Mouse (Mus musculus) limb, embryonic 14.5 days (tissue): Measurements from ENCODE around the gene AC109138.7. TPM values are rescaled to one million over a fixed set of nuclear protein-coding genes. Genes with fewer than 3 reads are reported as not detected.

Source experiments
- ATAC-seq: fragments of 200-750 bp; cut with Nextera tagmentation; 2 replicates; pipeline ENCODE4 v1.8.0; 2017; ENCODE audit warnings: low read depth, moderate number of reproducible peaks, moderate TSS enrichment; ENCODE audit not compliant: low FRiP score
- DNase-seq: peaks from one replicate; pipeline ENCODE4 v3.0.0-alpha.2; 2015; ENCODE audit warnings: low spot score
- H3K27ac ChIP-seq: fragments of 300-500 bp; sonication (generic); replicated peaks from 2 replicates; pipeline ENCODE4 v1.5.1; 2014; ENCODE audit warnings: low read depth, mild to moderate bottlenecking, low read length, moderate library complexity, mixed read lengths
- H3K27me3 ChIP-seq: fragments of 300-500 bp; sonication (generic); 2 replicates; pipeline ENCODE4 v1.6.1; 2014; ENCODE audit warnings: low read length, mixed read lengths; ENCODE audit not compliant: control insufficient read depth, insufficient read depth
- H3K36me3 ChIP-seq: fragments of 300-500 bp; sonication (generic); 2 replicates; pipeline ENCODE4 v1.6.1; 2014; ENCODE audit warnings: mild to moderate bottlenecking, low read length, moderate library complexity, mixed read lengths; ENCODE audit not compliant: control insufficient read depth, insufficient read depth
- H3K4me1 ChIP-seq: fragments of 300-500 bp; sonication (generic); 2 replicates; pipeline ENCODE4 v1.6.1; 2014; ENCODE audit warnings: antibody characterized with exemption, low read length, mixed read lengths; ENCODE audit not compliant: control insufficient read depth, insufficient read depth
- H3K4me2 ChIP-seq: fragments of 300-500 bp; sonication (generic); replicated peaks from 2 replicates; pipeline ENCODE4 v1.6.1; 2014; ENCODE audit warnings: low read depth, mild to moderate bottlenecking, low read length, moderate library complexity; ENCODE audit not compliant: severe bottlenecking
- H3K4me3 ChIP-seq: fragments of 300-500 bp; sonication (generic); replicated peaks from 2 replicates; pipeline ENCODE4 v1.5.1; 2014; ENCODE audit warnings: low read length
- H3K9ac ChIP-seq: fragments of 300-500 bp; sonication (generic); 2 replicates; pipeline ENCODE4 v1.6.1; 2014; ENCODE audit warnings: mild to moderate bottlenecking, low read depth, low read length, moderate library complexity; ENCODE audit not compliant: severe bottlenecking
- H3K9me3 ChIP-seq: fragments of 300-500 bp; sonication (generic); 2 replicates; pipeline ENCODE4 v1.6.1; 2016; ENCODE audit warnings: low read length; ENCODE audit not compliant: control insufficient read depth
- POLR2A ChIP-seq: fragments of 200-500 bp; IDR thresholded peaks from 2 replicates; pipeline ENCODE4 v1.8.0; 2012; ENCODE audit warnings: inconsistent platforms, mild to moderate bottlenecking, moderate library complexity, borderline replicate concordance; ENCODE audit not compliant: insufficient read depth, insufficient read length; ENCODE audit errors: extremely low read depth
- WGBS: fragments of 180-500 bp; shearing (Covaris S2); extraction: QIAGEN DNeasy Blood & Tissue Kit; methylation state at CpG from one replicate; pipeline ENCODE4 v1.1.7; 2014; 5-methylcytosine and 5-hydroxymethylcytosine counted together
- polyA plus RNA-seq, 2 experiments: library from polyadenylated mRNA; depleted of rRNA in 1 of 2; stranded (reverse) in 1 of 2; unstranded in 1 of 2; fragments of >200 nt; fragmentation: Nextera tagmentation in 1 of 2; extraction: Ambion mirVana in 1 of 2; gene quantifications; 2 replicates each; pipeline versions ENCODE4 v1.2.1 to v1.2.3; 2012 to 2014

The AC109138.7 gene
- polyA plus RNA-seq (2012; rRNA removed) (0.83 and 1.0 TPM in 2 replicates), polyA plus RNA-seq (2014; fragmentation: Nextera tagmentation; extraction: Ambion mirVana) (not detected in 2 replicates)

- Histone ChIP-seq H3K4me1 (peaks cover 48% of the 10 kb centered on the region), H3K9ac (peak within 1 kb of the TSS; percentile 96), H3K4me2 (peak within 1 kb of the TSS; percentile 94), H3K36me3 (no peaks in the 10 kb centered on the region), H3K27me3 (no peaks in the 10 kb centered on the region), H3K9me3 (no peaks in the 10 kb centered on the region), H3K4me3 (peak within 1 kb of the TSS; percentile 91), H3K27ac (peak within 1 kb of the TSS; percentile 96)
- 1% methylated on average over 36 of the region's 49 CpGs for WGBS
- peak; percentile 43 for ATAC-seq
- DNase-seq: peak; percentile 54
- TF ChIP-seq POLR2A: no peak
Measured at GRCm38 (mm10) chr19:4214071-4214770, at the start of gene AC109138.7, which contains the start of gene Clcf1. Gene AC109138.7 (plus strand): TSS chr19:4214357. Gene Clcf1 (plus strand): TSS chr19:4214238.

GRCm38 (mm10) chr19:4164721-4165120 lies 49.4 kb upstream of the AC109138.7 start:
- TF ChIP-seq POLR2A: no peak
- Histone ChIP-seq H3K9me3 (no peaks in the 10 kb centered on the region), H3K4me1 (peaks cover 14% of the 10 kb centered on the region), H3K9ac (no peak overlapping the region), H3K4me2 (no peak overlapping the region), H3K27me3 (no peaks in the 10 kb centered on the region), H3K4me3 (no peak overlapping the region), H3K36me3 (peaks cover 15% of the 10 kb centered on the region), H3K27ac (no peak overlapping the region)
- ATAC-seq (no peak), DNase-seq (no peak)
- WGBS: 72% methylated on average over 2 of the region's 2 CpGs

- ATAC-seq (no peak), DNase-seq (no peak)
- peaks cover 25% of the 10 kb centered on the region for H3K4me1 ChIP-seq
- WGBS: 71% methylated on average over 9 of the region's 9 CpGs
- no peak overlapping the region for H3K4me3 ChIP-seq
- no peaks in the 10 kb centered on the region for H3K9me3 ChIP-seq
- H3K9ac ChIP-seq: no peak overlapping the region
- H3K27me3 ChIP-seq: no peaks in the 10 kb centered on the region
- no peaks in the 10 kb centered on the region for H3K36me3 ChIP-seq
- H3K27ac ChIP-seq: no peak overlapping the region
- H3K4me2 ChIP-seq: no peak overlapping the region
- no peak for TF ChIP-seq POLR2A
Measured at GRCm38 (mm10) chr19:4166678-4167476, 47.3 kb upstream of the AC109138.7 start.

DNA sequence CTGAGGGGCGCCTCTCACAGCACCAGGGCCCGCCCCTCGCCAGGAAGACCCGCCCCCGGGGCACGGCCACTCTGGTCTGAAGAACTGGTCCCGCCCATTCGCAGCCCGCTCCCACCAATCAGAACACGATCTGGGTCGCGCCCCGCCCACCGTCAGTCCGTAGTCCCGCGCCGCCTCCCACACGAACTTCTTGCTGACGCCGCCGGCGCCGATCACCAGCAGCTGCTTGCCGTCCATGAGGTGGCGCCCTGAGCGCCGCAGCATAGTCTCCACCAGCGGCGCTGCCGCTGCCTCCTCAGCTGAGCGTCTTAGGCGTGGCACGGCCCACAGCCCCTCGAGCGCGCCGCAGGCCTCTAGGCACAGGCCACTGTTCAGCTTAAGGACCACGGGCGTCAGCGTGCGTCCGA lies 44.8 kb upstream of the AC109138.7 start:
- H3K4me3 ChIP-seq: peak overlapping the region; percentile 50
- H3K4me2 ChIP-seq: peak overlapping the region; percentile 94
- H3K27ac ChIP-seq: peak overlapping the region; percentile 85
- WGBS: 3% methylated on average over 43 of the region's 43 CpGs
- peak; percentile 95 for ATAC-seq
- peak; percentile 100 for DNase-seq
- H3K9me3 ChIP-seq: no peaks in the 10 kb centered on the region
- peak; percentile 94 for TF ChIP-seq POLR2A
- H3K27me3 ChIP-seq: no peaks in the 10 kb centered on the region
- peak overlapping the region; percentile 86 for H3K9ac ChIP-seq
- H3K4me1 ChIP-seq: peaks cover 13% of the 10 kb centered on the region
- H3K36me3 ChIP-seq: no peaks in the 10 kb centered on the region

GRCm38 (mm10) chr19:4169810-4170209 lies 44.3 kb upstream of the AC109138.7 start:
- peak overlapping the region; percentile 94 for H3K4me2 ChIP-seq
- 12% methylated on average over 24 of the region's 27 CpGs for WGBS
- DNase-seq: no peak
- TF ChIP-seq POLR2A: no peak
- peak; percentile 42 for ATAC-seq
- H3K27me3 ChIP-seq: no peaks in the 10 kb centered on the region
- no peaks in the 10 kb centered on the region for H3K9me3 ChIP-seq
- H3K27ac ChIP-seq: peak overlapping the region; percentile 85
- peak overlapping the region; percentile 86 for H3K9ac ChIP-seq
- H3K36me3 ChIP-seq: no peaks in the 10 kb centered on the region
- peaks cover 13% of the 10 kb centered on the region for H3K4me1 ChIP-seq
- H3K4me3 ChIP-seq: peak overlapping the region; percentile 50
